19 mouse cellular contexts compared by ENCODE assay signal in genomic region chr14:103741216-103741615, GRCm38 (mm10).
DNase-seq lines count a peak whose midpoint lies in the region; ATAC-seq and TF ChIP-seq lines count a peak whose summit lies in the region.
"Had no signal": no experiment of that assay in that cellular context is flagged by ENCODE, and none has a peak within 500 bp of the region (broad histone marks: within the 10 kb centered on the region; RNA-seq: fewer than 3 reads in every experiment).

No protein-coding gene starts in this region.

- H3K9ac ChIP-seq in kidney, embryonic 16.5 days (replicated peaks; ENCODE audit: low read length) = no peak overlapping the region
- H3K9ac ChIP-seq: heart, embryonic 15.5 days had no signal

- H3K36me3 ChIP-seq in kidney, embryonic 16.5 days (ENCODE audit: insufficient read depth, low read length) = no peaks in the 10 kb centered on the region
- no peaks in the 10 kb centered on the region for H3K36me3 ChIP-seq in hindbrain, embryonic 10.5 days
- H3K36me3 ChIP-seq: forebrain, embryonic 10.5 days; heart, embryonic 15.5 days had no signal

- no peak overlapping the region for H3K4me3 ChIP-seq in gastrocnemius, adult 2 months
- H3K4me3 ChIP-seq in kidney, embryonic 16.5 days (ENCODE audit: low read length) = no peak overlapping the region
- H3K4me3 ChIP-seq in brown adipose tissue, adult 24 weeks (ENCODE audit: insufficient read depth, low read depth, low read length) = no peak overlapping the region
- H3K4me3 ChIP-seq in hindbrain, embryonic 10.5 days = no peak overlapping the region
- H3K4me3 ChIP-seq: forebrain, embryonic 10.5 days; heart, embryonic 15.5 days had no signal

- H3K4me2 ChIP-seq in kidney, embryonic 16.5 days (replicated peaks; ENCODE audit: low read depth, low read length) = no peak overlapping the region
- H3K4me2 ChIP-seq: heart, embryonic 15.5 days had no signal

- intact Hi-C loops in gastrocnemius, adult 2 months (cut with DNase I) = no loop called here
- intact Hi-C loops in left cerebral cortex, postnatal 36 days (cut with DNase I) = no loop called here

- H3K27me3 ChIP-seq in kidney, embryonic 16.5 days (ENCODE audit: insufficient read depth, low read length) = no peaks in the 10 kb centered on the region
- no peaks in the 10 kb centered on the region for H3K27me3 ChIP-seq in hindbrain, embryonic 10.5 days (ENCODE audit: insufficient read depth, poor library complexity, severe bottlenecking)
- H3K27me3 ChIP-seq: heart, embryonic 15.5 days had no signal

- no peak for ATAC-seq in kidney, embryonic 16.5 days (ENCODE audit: low FRiP score, low TSS enrichment)
- ATAC-seq: forebrain, embryonic 16.5 days had no signal

- 88% methylated on average over 7 of the region's 7 CpGs for WGBS in kidney, embryonic 16.5 days
- WGBS in hindbrain, embryonic 10.5 days = 86% methylated on average over 7 of the region's 7 CpGs

- DNase-seq in gastrocnemius, adult 2 months = no peak
- DNase-seq in gastrocnemius, postnatal 10 days = no peak
- DNase-seq in kidney, adult 18-20 months = peak; percentile 32
- DNase-seq in kidney, postnatal 25 days = peak; percentile 74 to 75
- DNase-seq in left cerebral cortex, postnatal 36 days (ENCODE audit: low spot score in 2 of 2) = no peak
- no peak for DNase-seq in hindbrain, embryonic 10.5 days (ENCODE audit: low spot score)
- DNase-seq: adrenal gland, postnatal 25 days; cerebellum, adult 11 months; cerebellum, adult 9-11 months; gastrocnemius, postnatal 25 days; lung, adult 18-20 months; lung, postnatal 4 days; midbrain, embryonic 14.5 days; thymus, adult 2 months had no signal

- H3K4me1 ChIP-seq in kidney, embryonic 16.5 days (ENCODE audit: insufficient read depth, low read length) = no peaks in the 10 kb centered on the region
- no peaks in the 10 kb centered on the region for H3K4me1 ChIP-seq in brown adipose tissue, adult 24 weeks (ENCODE audit: control insufficient read depth, insufficient read depth, insufficient read length, low read length)
- no peaks in the 10 kb centered on the region for H3K4me1 ChIP-seq in hindbrain, embryonic 10.5 days (replicated peaks)
- H3K4me1 ChIP-seq: forebrain, embryonic 10.5 days; heart, embryonic 15.5 days had no signal

- H3K9me3 ChIP-seq in kidney, embryonic 16.5 days (ENCODE audit: low read length) = no peaks in the 10 kb centered on the region
- no peaks in the 10 kb centered on the region for H3K9me3 ChIP-seq in hindbrain, embryonic 10.5 days
- H3K9me3 ChIP-seq: forebrain, embryonic 10.5 days; heart, embryonic 15.5 days had no signal

- 0 out of 2 replicates have a peak overlapping the region, but pooled peaks have one; percentile 38 for H3K27ac ChIP-seq in gastrocnemius, adult 2 months
- no peak overlapping the region for H3K27ac ChIP-seq in kidney, embryonic 16.5 days (ENCODE audit: low read length)
- peak overlapping the region; percentile 47; the same call in 1 of the 2 replicates for H3K27ac ChIP-seq in brown adipose tissue, adult 24 weeks (replicated peaks; ENCODE audit: low read depth, low read length)
- no peak overlapping the region for H3K27ac ChIP-seq in hindbrain, embryonic 10.5 days
- H3K27ac ChIP-seq: forebrain, embryonic 10.5 days; heart, embryonic 15.5 days had no signal

- peak; percentile 20; the same call in 1 of the 2 replicates for TF ChIP-seq CTCF in gastrocnemius, adult 2 months (IDR thresholded peaks at IDR 0.05)

Comparison
In these comparisons a context has a peak if more than half of its experiments do, and no peak if none do; other contexts are left out.
1. DNase-seq: peak in kidney, adult 18-20 months (single experiment) and kidney, postnatal 25 days (2 of 2); none in gastrocnemius, adult 2 months (single experiment), gastrocnemius, postnatal 10 days (single experiment), left cerebral cortex, postnatal 36 days (0 of 2) and hindbrain, embryonic 10.5 days (single experiment).
2. H3K27ac ChIP-seq: peak in gastrocnemius, adult 2 months (single experiment) and brown adipose tissue, adult 24 weeks (single experiment); none in kidney, embryonic 16.5 days (single experiment) and hindbrain, embryonic 10.5 days (single experiment).